Mouse (Mus musculus): ENCODE measurements around the gene Vasn. TPM values are rescaled to one million over a fixed set of nuclear protein-coding genes. Genes with fewer than 3 reads are reported as not detected.
"Not testable (repeated sequence)": the region's sequence is repeated elsewhere in the genome, so short reads cannot be mapped to it uniquely, and the experiment has no call there.

Gene Vasn
- polyA plus RNA-seq, 1 experiment from 2014 or later: 3.0 TPM

DNA sequence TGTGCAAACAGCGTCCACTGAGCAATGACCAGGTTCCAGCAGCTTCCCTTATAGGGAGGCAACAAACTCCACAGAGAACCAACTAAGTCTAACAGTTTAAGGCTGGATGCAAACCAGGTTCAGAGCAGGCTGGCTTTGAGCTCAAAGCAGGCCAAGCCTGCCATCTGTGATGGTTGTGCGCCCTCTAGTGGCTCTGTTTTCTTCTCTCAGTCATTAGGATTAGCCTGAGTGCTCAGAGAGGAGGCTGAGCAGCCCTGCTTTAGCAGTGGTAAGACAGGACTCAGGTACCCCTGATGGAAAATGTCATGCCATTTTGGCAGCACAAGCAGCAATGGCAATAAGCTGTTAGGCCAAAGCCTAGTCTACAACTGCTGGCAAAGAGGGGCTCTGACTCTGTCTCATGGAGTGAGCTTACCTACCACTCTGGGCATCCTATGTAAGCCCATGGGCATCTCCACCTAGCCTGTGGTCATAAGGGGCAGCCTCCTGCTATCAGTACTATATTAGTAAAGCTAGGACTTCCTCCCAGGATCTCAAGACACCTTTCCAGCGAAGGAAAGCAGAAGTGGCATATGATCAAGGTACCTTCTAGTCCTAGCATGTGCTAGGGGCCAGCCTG lies 27.6 kb downstream of the Vasn start:
- H3K4me1 ChIP-seq (ENCODE audit: control insufficient read depth, low read depth, low read length): no peaks in the 10 kb centered on the region
- ATAC-seq (ENCODE audit: low read depth): peak; percentile 74

DNA sequence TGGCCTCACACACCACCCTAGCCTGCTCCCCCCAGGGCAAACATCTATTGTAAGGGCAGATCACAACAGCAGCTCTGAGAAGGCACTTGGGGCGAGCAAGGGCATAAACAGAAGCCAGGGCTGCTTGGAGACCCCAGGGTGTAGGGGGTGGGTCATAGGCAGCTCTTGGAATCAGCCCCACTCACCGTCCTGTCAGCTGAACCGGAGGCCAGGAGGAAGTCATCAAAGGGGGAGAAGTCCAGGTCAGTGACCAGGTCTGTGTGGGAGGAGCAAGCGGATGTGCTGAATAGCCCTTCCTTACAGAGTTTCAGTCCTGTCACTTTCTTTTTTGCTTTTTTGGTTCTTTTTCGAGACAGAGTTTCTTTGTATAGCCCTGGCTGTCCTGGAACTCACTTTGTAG lies 30.6 kb downstream of the Vasn start:
- peaks cover 5% of the 10 kb centered on the region for H3K4me1 ChIP-seq (ENCODE audit: control insufficient read depth, low read depth, low read length)
- no peaks in the 10 kb centered on the region for H3K27me3 ChIP-seq (ENCODE audit: control insufficient read depth, insufficient read depth, low read depth, low read length)
- no peaks in the 10 kb centered on the region for H3K9me3 ChIP-seq (replicated peaks; ENCODE audit: control insufficient read depth, low read length)
- peak; percentile 32; the same call in 1 of the 2 replicates for ATAC-seq (ENCODE audit: low read depth)
- H3K27ac ChIP-seq (ENCODE audit: low read length): no peak overlapping the region
- no peak overlapping the region for H3K9ac ChIP-seq (ENCODE audit: low read depth, low read length)
- H3K4me3 ChIP-seq (ENCODE audit: low read depth, low read length): no peak overlapping the region
- peaks cover 2% of the 10 kb centered on the region for H3K36me3 ChIP-seq (ENCODE audit: control insufficient read depth, insufficient read depth)
- WGBS (ENCODE audit: insufficient replicate concordance): 64% methylated on average over 5 of the region's 5 CpGs
- H3K4me2 ChIP-seq (ENCODE audit: low read depth, low read length): no peak overlapping the region

More for the DNA sequence above, 27.6 kb downstream of the Vasn start:
- Histone ChIP-seq H3K4me3 (ENCODE audit: low read depth, low read length) (no peak overlapping the region), H3K9ac (ENCODE audit: low read depth, low read length) (no peak overlapping the region), H3K27me3 (ENCODE audit: control insufficient read depth, insufficient read depth, low read depth, low read length) (no peaks in the 10 kb centered on the region), H3K36me3 (ENCODE audit: control insufficient read depth, insufficient read depth) (peaks cover 5% of the 10 kb centered on the region; the same call in 1 of the 2 replicates), H3K4me2 (ENCODE audit: low read depth, low read length) (no peak overlapping the region), H3K27ac (ENCODE audit: low read length) (no peak overlapping the region), H3K9me3 (replicated peaks; ENCODE audit: control insufficient read depth, low read length) (no peaks in the 10 kb centered on the region)
- 26% methylated on average over 3 of the region's 3 CpGs for WGBS (ENCODE audit: insufficient replicate concordance)

DNA sequence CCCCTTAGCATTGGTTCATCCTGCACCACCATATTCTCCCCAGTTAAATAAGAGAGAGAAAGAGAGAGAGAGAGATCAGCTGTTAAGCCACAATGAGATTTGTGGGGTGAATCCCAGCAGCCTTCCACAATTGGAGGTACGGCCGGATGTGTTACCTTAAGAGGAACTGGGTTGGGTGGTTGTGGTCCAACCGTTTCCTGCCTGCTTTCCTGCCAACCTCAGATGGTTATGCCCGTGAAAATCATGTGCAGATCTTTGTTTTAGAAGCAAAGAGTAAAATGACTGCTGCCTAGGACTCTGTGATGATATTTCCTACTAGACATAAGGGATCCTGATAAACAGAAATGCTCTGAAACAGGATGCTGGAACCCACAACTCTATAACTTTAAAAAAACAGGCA lies 34.4 kb downstream of the Vasn start:
- H3K4me2 ChIP-seq (ENCODE audit: low read depth, low read length): no peak overlapping the region
- 39% methylated on average over 4 of the region's 4 CpGs for WGBS (ENCODE audit: insufficient replicate concordance)
- no peak for ATAC-seq (ENCODE audit: low read depth)

DNA sequence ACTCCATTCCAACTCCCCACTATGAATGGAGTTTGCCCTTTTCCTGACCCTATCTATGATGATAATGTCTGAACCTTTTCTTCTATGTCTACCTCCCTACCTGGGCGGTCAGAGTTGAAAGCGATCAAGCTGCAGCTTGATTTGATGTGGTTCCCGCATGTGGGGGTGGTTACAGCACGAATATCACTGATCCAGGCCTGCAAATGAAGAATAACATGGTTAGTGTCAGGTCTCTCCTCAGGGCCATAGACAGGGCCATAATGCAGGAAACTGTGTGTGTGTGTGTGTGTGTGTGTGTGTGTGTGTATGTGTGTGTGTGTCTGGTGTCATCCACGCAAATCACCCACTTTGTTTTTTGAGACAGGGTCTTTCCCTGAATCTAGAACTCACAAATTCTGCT lies 37.1 kb downstream of the Vasn start:
- H3K27ac ChIP-seq (ENCODE audit: low read length): no peak overlapping the region
- peaks cover 28% of the 10 kb centered on the region for H3K4me1 ChIP-seq (ENCODE audit: control insufficient read depth, low read depth, low read length)
- no peaks in the 10 kb centered on the region for H3K27me3 ChIP-seq (ENCODE audit: control insufficient read depth, insufficient read depth, low read depth, low read length)
- H3K36me3 ChIP-seq (ENCODE audit: control insufficient read depth, insufficient read depth): no peaks in the 10 kb centered on the region; the same call in 1 of the 2 replicates
- no peak overlapping the region for H3K4me3 ChIP-seq (ENCODE audit: low read depth, low read length)
- WGBS (ENCODE audit: insufficient replicate concordance): 87% methylated on average over 5 of the region's 5 CpGs
- no peaks in the 10 kb centered on the region for H3K9me3 ChIP-seq (replicated peaks; ENCODE audit: control insufficient read depth, low read length)
- H3K4me2 ChIP-seq (ENCODE audit: low read depth, low read length): no peak overlapping the region
- no peak for ATAC-seq (ENCODE audit: low read depth)
- no peak overlapping the region for H3K9ac ChIP-seq (ENCODE audit: low read depth, low read length)

More for the DNA sequence above, 34.4 kb downstream of the Vasn start:
- Histone ChIP-seq H3K9ac (ENCODE audit: low read depth, low read length) (no peak overlapping the region), H3K4me3 (ENCODE audit: low read depth, low read length) (no peak overlapping the region), H3K27ac (ENCODE audit: low read length) (no peak overlapping the region; the same call in 1 of the 2 replicates), H3K4me1 (ENCODE audit: control insufficient read depth, low read depth, low read length) (peaks cover 17% of the 10 kb centered on the region), H3K36me3 (ENCODE audit: control insufficient read depth, insufficient read depth) (no peaks in the 10 kb centered on the region; the same call in 1 of the 2 replicates), H3K9me3 (replicated peaks; ENCODE audit: control insufficient read depth, low read length) (no peaks in the 10 kb centered on the region), H3K27me3 (ENCODE audit: control insufficient read depth, insufficient read depth, low read depth, low read length) (no peaks in the 10 kb centered on the region)

DNA sequence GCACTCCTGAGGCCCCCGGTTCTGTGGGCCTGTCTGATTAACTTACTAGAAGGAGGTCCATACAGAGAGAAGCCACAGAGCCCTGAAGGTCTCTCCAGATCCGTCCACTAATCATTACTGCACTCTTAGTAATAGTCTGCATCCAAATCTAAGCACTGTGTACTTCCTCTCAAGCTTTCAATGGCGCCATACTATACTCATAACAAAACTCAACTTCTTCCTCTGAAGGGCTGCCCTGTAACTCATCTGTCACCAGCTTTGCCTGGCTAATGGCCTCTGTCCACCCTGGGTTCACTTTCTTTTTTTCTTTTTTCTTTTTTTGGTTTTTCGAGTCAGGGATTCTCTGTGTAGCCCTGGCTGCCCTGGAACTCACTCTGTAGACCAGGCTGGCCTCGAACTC lies 38.3 kb downstream of the Vasn start:
- H3K36me3 ChIP-seq (ENCODE audit: control insufficient read depth, insufficient read depth): no peaks in the 10 kb centered on the region; the same call in 1 of the 2 replicates
- H3K4me1 ChIP-seq (ENCODE audit: control insufficient read depth, low read depth, low read length): peaks cover 37% of the 10 kb centered on the region
- 48% methylated on average over 5 of the region's 5 CpGs for WGBS (ENCODE audit: insufficient replicate concordance)
- no peak overlapping the region for H3K9ac ChIP-seq (ENCODE audit: low read depth, low read length)
- no peaks in the 10 kb centered on the region for H3K9me3 ChIP-seq (replicated peaks; ENCODE audit: control insufficient read depth, low read length)
- no peak for ATAC-seq (ENCODE audit: low read depth)
- H3K4me3 ChIP-seq (ENCODE audit: low read depth, low read length): peak overlapping the region; percentile 7; the same call in 1 of the 2 replicates
- H3K27me3 ChIP-seq (ENCODE audit: control insufficient read depth, insufficient read depth, low read depth, low read length): no peaks in the 10 kb centered on the region
- peak overlapping the region; percentile 97 for H3K4me2 ChIP-seq (ENCODE audit: low read depth, low read length)
- H3K27ac ChIP-seq (ENCODE audit: low read length): peak overlapping the region; percentile 12; the same call in 1 of the 2 replicates

DNA sequence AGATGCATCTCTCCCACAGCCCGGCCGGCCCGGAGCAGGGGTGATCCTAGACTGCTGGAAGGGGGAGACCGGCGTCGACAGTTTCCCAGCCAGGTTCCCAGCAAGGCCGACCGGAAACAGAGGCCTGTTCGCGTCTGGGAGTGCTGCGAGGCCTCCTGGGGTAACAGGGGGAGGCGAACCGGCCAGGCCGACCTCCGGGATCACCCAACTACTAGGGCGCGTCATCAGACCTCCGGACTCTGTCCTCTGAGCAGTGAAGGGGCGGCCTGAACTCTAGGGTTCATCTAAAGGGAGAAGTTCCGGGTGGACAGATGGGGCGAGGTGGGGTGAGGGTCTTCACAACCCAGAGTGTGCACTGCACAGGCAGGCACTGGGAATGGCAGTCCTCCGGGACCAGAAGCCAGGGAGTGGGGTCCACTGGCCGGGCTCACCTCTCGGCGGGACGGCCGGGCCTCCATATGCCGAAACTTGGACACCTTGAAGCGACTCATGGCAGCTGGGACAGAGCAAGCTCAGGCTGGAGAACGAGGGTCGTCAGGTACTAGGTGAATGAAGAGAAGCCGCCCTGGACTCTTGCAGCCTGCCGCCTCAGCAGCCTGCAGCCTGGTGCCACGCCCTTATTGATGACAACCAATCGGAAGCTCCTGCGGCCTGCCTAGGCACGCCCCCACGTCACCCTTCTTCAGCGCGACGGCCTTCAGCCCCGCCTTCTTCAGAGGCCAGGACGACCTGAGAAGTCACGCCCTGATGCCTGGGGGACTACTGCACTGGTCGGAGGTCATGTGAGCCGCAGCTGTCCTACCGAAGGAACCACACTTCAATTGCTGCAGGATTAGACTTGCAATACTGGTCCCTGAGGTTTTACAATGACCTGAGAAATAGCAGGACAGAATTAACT lies 39.6 kb downstream of the Vasn start, which contains the start of gene Coro7:
Gene Coro7 (minus strand): TSS at position 657 of the 898 bp plus-strand sequence.
- peak within 1 kb of the TSS; percentile 72 for H3K27ac ChIP-seq (ENCODE audit: low read length)
- peak within 1 kb of the TSS; percentile 97 for H3K4me2 ChIP-seq (ENCODE audit: low read depth, low read length)
- H3K4me3 ChIP-seq (ENCODE audit: low read depth, low read length): peak within 1 kb of the TSS; percentile 78
- H3K9ac ChIP-seq (ENCODE audit: low read depth, low read length): peak within 1 kb of the TSS; percentile 71
- no peaks in the 10 kb centered on the region for H3K27me3 ChIP-seq (ENCODE audit: control insufficient read depth, insufficient read depth, low read depth, low read length)
- no peaks in the 10 kb centered on the region for H3K9me3 ChIP-seq (replicated peaks; ENCODE audit: control insufficient read depth, low read length)
- H3K4me1 ChIP-seq (ENCODE audit: control insufficient read depth, low read depth, low read length): peaks cover 36% of the 10 kb centered on the region
- peak; percentile 88 for ATAC-seq (ENCODE audit: low read depth)
- no peaks in the 10 kb centered on the region for H3K36me3 ChIP-seq (ENCODE audit: control insufficient read depth, insufficient read depth)
- under 1% methylated on average over 47 of the region's 47 CpGs for WGBS (ENCODE audit: insufficient replicate concordance)

DNA sequence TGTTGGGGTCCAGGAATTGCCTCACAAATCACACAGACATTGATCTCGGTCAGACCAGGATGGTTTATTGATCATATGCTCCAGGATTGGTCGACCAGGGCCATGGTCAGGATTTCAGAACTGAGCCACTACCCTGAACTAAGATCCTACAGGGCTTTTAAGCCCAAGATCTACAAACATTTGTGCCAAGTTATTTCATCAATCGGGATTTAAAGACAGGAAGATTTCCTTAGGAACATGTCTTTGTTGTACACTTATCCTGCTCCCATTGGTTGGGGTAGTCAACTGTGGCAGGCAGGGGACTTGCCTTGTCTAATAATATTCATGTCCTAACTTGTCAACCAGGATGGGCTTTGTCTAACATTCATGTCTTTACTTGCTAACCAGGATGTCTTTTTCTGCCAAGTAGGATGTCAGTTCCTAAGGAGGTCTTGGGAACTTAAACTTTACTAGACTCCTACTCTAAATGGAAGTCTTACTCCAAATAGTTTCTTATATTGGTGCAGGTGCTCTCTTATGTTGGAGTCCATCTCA lies 41.2 kb downstream of the Vasn start:
- not testable (repeated sequence) for H3K27ac ChIP-seq (ENCODE audit: low read length); H3K36me3 ChIP-seq (ENCODE audit: control insufficient read depth, insufficient read depth); H3K4me2 ChIP-seq (ENCODE audit: low read depth, low read length); H3K4me3 ChIP-seq (ENCODE audit: low read depth, low read length); H3K9me3 ChIP-seq (replicated peaks; ENCODE audit: control insufficient read depth, low read length); H3K9ac ChIP-seq (ENCODE audit: low read depth, low read length); ATAC-seq (ENCODE audit: low read depth); H3K27me3 ChIP-seq (ENCODE audit: control insufficient read depth, insufficient read depth, low read depth, low read length)
- WGBS (ENCODE audit: insufficient replicate concordance): 67% methylated on average over 3 of the region's 3 CpGs
- H3K4me1 ChIP-seq (ENCODE audit: control insufficient read depth, low read depth, low read length): peaks cover 46% of the 10 kb centered on the region

DNA sequence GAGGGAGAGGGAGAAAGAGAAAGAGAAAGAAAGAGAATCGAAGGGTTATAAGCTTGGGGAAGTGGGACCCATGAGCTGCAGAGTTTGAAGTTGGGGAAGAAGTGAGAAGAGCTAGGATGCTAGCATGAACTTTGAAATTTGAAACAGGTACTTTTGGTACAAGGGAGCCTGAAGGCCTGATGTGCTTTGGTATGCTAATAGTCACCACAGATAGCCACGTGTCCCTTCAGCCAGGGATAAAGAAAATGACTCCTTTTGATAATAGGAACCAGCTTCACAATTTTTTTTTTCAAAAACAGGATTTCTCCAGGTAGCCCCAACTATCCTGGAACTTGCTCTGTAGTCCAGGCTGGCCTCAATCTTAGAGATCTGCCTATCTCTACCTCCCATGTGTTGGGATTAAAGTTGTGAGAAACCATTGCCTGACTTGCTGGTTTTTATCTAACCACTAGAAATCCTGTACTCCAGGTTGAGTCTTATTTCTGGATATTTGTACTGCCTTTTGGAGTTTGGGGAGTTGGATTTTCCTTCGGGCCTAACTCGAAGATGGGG lies 43.0 kb downstream of the Vasn start:
- H3K9me3 ChIP-seq (replicated peaks; ENCODE audit: control insufficient read depth, low read length): no peaks in the 10 kb centered on the region
- peak overlapping the region; percentile 82 for H3K4me3 ChIP-seq (ENCODE audit: low read depth, low read length)
- H3K4me2 ChIP-seq (ENCODE audit: low read depth, low read length): peak overlapping the region; percentile 70
- peak overlapping the region; percentile 82 for H3K9ac ChIP-seq (ENCODE audit: low read depth, low read length)
- H3K36me3 ChIP-seq (ENCODE audit: control insufficient read depth, insufficient read depth): peaks cover 2% of the 10 kb centered on the region
- WGBS (ENCODE audit: insufficient replicate concordance): 48% methylated on average over 4 of the region's 4 CpGs
- H3K27me3 ChIP-seq (ENCODE audit: control insufficient read depth, insufficient read depth, low read depth, low read length): no peaks in the 10 kb centered on the region
- ATAC-seq (ENCODE audit: low read depth): no peak
- H3K27ac ChIP-seq (ENCODE audit: low read length): peak overlapping the region; percentile 72
- H3K4me1 ChIP-seq (ENCODE audit: control insufficient read depth, low read depth, low read length): peaks cover 49% of the 10 kb centered on the region

Data from liver, embryonic 16.5 days (tissue).